Mouse (Mus musculus): ENCODE results near the gene Cend1. TPM values are rescaled to one million over a fixed set of nuclear protein-coding genes. Genes with fewer than 3 reads are reported as not detected.

Cend1 gene
- total and polyA plus RNA-seq, 2 experiments: 0.09 TPM; not detected in 1

GRCm38 (mm10) chr7:141443828-141444237 is 14.5 kb upstream of the Cend1 start, which contains the start of gene Pidd1:
Gene Pidd1 (minus strand): TSS chr7:141444025.
- Histone ChIP-seq H3K9ac (ENCODE audit: low read depth, low read length) (peak within 1 kb of the TSS; percentile 69), H3K27me3 (ENCODE audit: control insufficient read depth, insufficient read depth, low read length) (no peaks in the 10 kb centered on the region), H3K4me1 (ENCODE audit: control insufficient read depth, insufficient read depth, low read length) (peaks cover 19% of the 10 kb centered on the region), H3K4me3 (ENCODE audit: insufficient read depth, low read depth, low read length) (peak within 1 kb of the TSS; percentile 45), H3K36me3 (ENCODE audit: control insufficient read depth, insufficient read depth, low read length) (peaks cover 2% of the 10 kb centered on the region; the same call in 1 of the 2 replicates), H3K79me2 (ENCODE audit: control insufficient read depth, insufficient read depth, low read length) (peaks cover 4% of the 10 kb centered on the region; the same call in 1 of the 2 replicates), H3K27ac (replicated peaks; ENCODE audit: insufficient read depth, low read depth, low read length) (peak within 1 kb of the TSS; percentile 57)
- TF ChIP-seq CTCF (IDR thresholded peaks at IDR 0.05; ENCODE audit: low read depth, low read length) (no peak), POLR2A (IDR thresholded peaks at IDR 0.05; ENCODE audit: extremely low read depth, insufficient read depth, low read length) (no peak)
- DNase-seq (ENCODE audit: extremely low read depth, low read depth, low spot score): peak; percentile 58
- under 1% methylated on average over 25 of the region's 25 CpGs for WGBS

DNA sequence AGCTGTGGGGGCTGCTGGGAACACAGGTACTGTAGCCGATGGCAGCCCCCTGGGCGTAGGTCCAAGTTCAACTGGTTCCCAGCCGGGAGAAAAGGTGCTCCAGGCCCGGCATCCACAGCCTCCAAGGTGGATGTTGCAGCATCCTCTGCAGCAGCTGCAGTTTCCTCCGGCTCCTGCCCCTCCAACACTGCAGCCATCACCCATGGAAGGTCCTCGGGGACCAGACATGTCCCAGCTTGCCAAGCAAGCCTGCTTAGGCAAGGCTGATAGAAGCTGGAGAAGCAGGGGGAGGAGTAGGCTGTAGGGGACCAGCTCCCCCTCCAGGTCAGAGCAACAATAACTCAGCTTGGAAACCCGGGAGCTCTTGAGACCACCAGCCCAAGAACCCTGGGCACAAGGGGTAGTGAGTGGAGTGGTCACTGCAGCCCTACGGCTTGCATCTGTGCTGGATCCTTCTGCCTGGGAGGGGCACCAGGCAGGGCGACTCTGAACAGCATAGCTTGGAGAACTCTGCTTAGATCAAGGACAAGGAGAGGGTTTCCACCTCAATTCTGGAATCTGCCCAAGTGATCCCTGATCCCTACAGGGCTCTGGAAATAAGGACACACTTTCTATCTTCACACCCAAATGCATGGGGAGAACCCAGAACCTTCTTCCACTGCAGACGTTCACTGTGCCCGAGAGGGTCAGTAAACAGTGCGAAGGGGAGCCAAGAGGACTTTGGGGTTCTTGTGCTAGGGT is 14.0 kb upstream of the Cend1 start:
- DNase-seq (ENCODE audit: extremely low read depth, low read depth, low spot score): peak; percentile 51
- Histone ChIP-seq H3K27me3 (ENCODE audit: control insufficient read depth, insufficient read depth, low read length) (no peaks in the 10 kb centered on the region), H3K27ac (replicated peaks; ENCODE audit: insufficient read depth, low read depth, low read length) (peak overlapping the region; percentile 17), H3K36me3 (ENCODE audit: control insufficient read depth, insufficient read depth, low read length) (0 out of 2 replicates have a peak, but pooled peaks cover under 1% of the 10 kb centered on the region), H3K4me3 (ENCODE audit: insufficient read depth, low read depth, low read length) (peak overlapping the region; percentile 38), H3K4me1 (ENCODE audit: control insufficient read depth, insufficient read depth, low read length) (peaks cover 15% of the 10 kb centered on the region), H3K79me2 (ENCODE audit: control insufficient read depth, insufficient read depth, low read length) (peaks cover 4% of the 10 kb centered on the region; the same call in 1 of the 2 replicates), H3K9ac (ENCODE audit: low read depth, low read length) (peak overlapping the region; percentile 46)
- 22% methylated on average over 12 of the region's 12 CpGs for WGBS
- peak; percentile 23; the same call in 1 of the 2 replicates for TF ChIP-seq CTCF (IDR thresholded peaks at IDR 0.05; ENCODE audit: low read depth, low read length)
- TF ChIP-seq POLR2A (IDR thresholded peaks at IDR 0.05; ENCODE audit: extremely low read depth, insufficient read depth, low read length): no peak

GRCm38 (mm10) chr7:141442199-141442598 is 12.9 kb upstream of the Cend1 start:
- peaks cover 15% of the 10 kb centered on the region for H3K4me1 ChIP-seq (ENCODE audit: control insufficient read depth, insufficient read depth, low read length)
- WGBS: 97% methylated on average over 13 of the region's 13 CpGs
- no peak for DNase-seq (ENCODE audit: extremely low read depth, low read depth, low spot score)
- H3K9ac ChIP-seq (ENCODE audit: low read depth, low read length): no peak overlapping the region
- no peak overlapping the region for H3K27ac ChIP-seq (replicated peaks; ENCODE audit: insufficient read depth, low read depth, low read length)
- TF ChIP-seq CTCF (IDR thresholded peaks at IDR 0.05; ENCODE audit: low read depth, low read length) (no peak), POLR2A (IDR thresholded peaks at IDR 0.05; ENCODE audit: extremely low read depth, insufficient read depth, low read length) (no peak)
- H3K27me3 ChIP-seq (ENCODE audit: control insufficient read depth, insufficient read depth, low read length): no peaks in the 10 kb centered on the region
- no peaks in the 10 kb centered on the region for H3K36me3 ChIP-seq (ENCODE audit: control insufficient read depth, insufficient read depth, low read length)
- H3K79me2 ChIP-seq (ENCODE audit: control insufficient read depth, insufficient read depth, low read length): no peaks in the 10 kb centered on the region; the same call in 1 of the 2 replicates
- no peak overlapping the region for H3K4me3 ChIP-seq (ENCODE audit: insufficient read depth, low read depth, low read length)

- 97% methylated on average over 9 of the region's 9 CpGs for WGBS
- Histone ChIP-seq H3K27me3 (ENCODE audit: control insufficient read depth, insufficient read depth, low read length) (no peaks in the 10 kb centered on the region), H3K79me2 (ENCODE audit: control insufficient read depth, insufficient read depth, low read length) (no peaks in the 10 kb centered on the region; the same call in 1 of the 2 replicates), H3K27ac (replicated peaks; ENCODE audit: insufficient read depth, low read depth, low read length) (no peak overlapping the region), H3K9ac (ENCODE audit: low read depth, low read length) (no peak overlapping the region), H3K36me3 (ENCODE audit: control insufficient read depth, insufficient read depth, low read length) (no peaks in the 10 kb centered on the region), H3K4me1 (ENCODE audit: control insufficient read depth, insufficient read depth, low read length) (peaks cover 15% of the 10 kb centered on the region), H3K4me3 (ENCODE audit: insufficient read depth, low read depth, low read length) (no peak overlapping the region)
- no peak for DNase-seq (ENCODE audit: extremely low read depth, low read depth, low spot score)
- TF ChIP-seq CTCF (IDR thresholded peaks at IDR 0.05; ENCODE audit: low read depth, low read length) (no peak), POLR2A (IDR thresholded peaks at IDR 0.05; ENCODE audit: extremely low read depth, insufficient read depth, low read length) (no peak)
Measured at GRCm38 (mm10) chr7:141441460-141441859, 12.2 kb upstream of the Cend1 start.

DNA sequence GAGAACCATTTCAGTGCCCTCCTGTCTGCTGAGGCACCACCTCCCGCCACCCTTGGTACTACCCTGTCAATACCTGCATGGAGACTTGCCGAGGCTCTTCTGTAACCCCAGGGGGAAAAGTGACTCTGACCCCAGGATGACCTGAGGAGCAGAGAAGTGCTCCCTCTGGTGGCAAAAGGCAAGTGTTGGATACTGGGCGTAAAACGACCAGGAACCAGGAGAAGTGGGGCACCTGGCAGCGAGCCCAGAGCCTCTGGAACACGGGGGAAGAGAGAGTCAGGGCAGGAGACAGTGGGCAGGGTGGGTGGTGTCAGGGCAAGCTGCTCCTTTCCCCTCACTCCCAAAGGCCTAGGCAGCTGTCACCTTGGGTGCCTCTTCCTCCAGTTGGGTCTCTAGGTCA is 11.3 kb upstream of the Cend1 start:
- WGBS: 8% methylated on average over 6 of the region's 6 CpGs
- Histone ChIP-seq H3K27ac (replicated peaks; ENCODE audit: insufficient read depth, low read depth, low read length) (no peak overlapping the region), H3K4me1 (ENCODE audit: control insufficient read depth, insufficient read depth, low read length) (peaks cover 21% of the 10 kb centered on the region), H3K36me3 (ENCODE audit: control insufficient read depth, insufficient read depth, low read length) (no peaks in the 10 kb centered on the region), H3K79me2 (ENCODE audit: control insufficient read depth, insufficient read depth, low read length) (no peaks in the 10 kb centered on the region; the same call in 1 of the 2 replicates), H3K27me3 (ENCODE audit: control insufficient read depth, insufficient read depth, low read length) (no peaks in the 10 kb centered on the region), H3K9ac (ENCODE audit: low read depth, low read length) (no peak overlapping the region), H3K4me3 (ENCODE audit: insufficient read depth, low read depth, low read length) (no peak overlapping the region)
- peak; percentile 57 for DNase-seq (ENCODE audit: extremely low read depth, low read depth, low spot score)
- TF ChIP-seq CTCF (IDR thresholded peaks at IDR 0.05; ENCODE audit: low read depth, low read length) (peak; percentile 77), POLR2A (IDR thresholded peaks at IDR 0.05; ENCODE audit: extremely low read depth, insufficient read depth, low read length) (no peak)

- H3K4me1 ChIP-seq (ENCODE audit: control insufficient read depth, insufficient read depth, low read length): peaks cover 24% of the 10 kb centered on the region
- no peaks in the 10 kb centered on the region for H3K27me3 ChIP-seq (ENCODE audit: control insufficient read depth, insufficient read depth, low read length)
- no peaks in the 10 kb centered on the region for H3K36me3 ChIP-seq (ENCODE audit: control insufficient read depth, insufficient read depth, low read length)
- TF ChIP-seq CTCF (IDR thresholded peaks at IDR 0.05; ENCODE audit: low read depth, low read length) (no peak), POLR2A (IDR thresholded peaks at IDR 0.05; ENCODE audit: extremely low read depth, insufficient read depth, low read length) (no peak)
- H3K27ac ChIP-seq (replicated peaks; ENCODE audit: insufficient read depth, low read depth, low read length): no peak overlapping the region
- H3K79me2 ChIP-seq (ENCODE audit: control insufficient read depth, insufficient read depth, low read length): no peaks in the 10 kb centered on the region; the same call in 1 of the 2 replicates
- 97% methylated on average over 11 of the region's 11 CpGs for WGBS
- H3K4me3 ChIP-seq (ENCODE audit: insufficient read depth, low read depth, low read length): no peak overlapping the region
- no peak for DNase-seq (ENCODE audit: extremely low read depth, low read depth, low spot score)
- H3K9ac ChIP-seq (ENCODE audit: low read depth, low read length): no peak overlapping the region
Measured at GRCm38 (mm10) chr7:141439811-141440210, 10.5 kb upstream of the Cend1 start.

All from liver, adult 2 months (tissue).